8 mouse cellular contexts compared by ENCODE assay signal in the genomic region with DNA sequence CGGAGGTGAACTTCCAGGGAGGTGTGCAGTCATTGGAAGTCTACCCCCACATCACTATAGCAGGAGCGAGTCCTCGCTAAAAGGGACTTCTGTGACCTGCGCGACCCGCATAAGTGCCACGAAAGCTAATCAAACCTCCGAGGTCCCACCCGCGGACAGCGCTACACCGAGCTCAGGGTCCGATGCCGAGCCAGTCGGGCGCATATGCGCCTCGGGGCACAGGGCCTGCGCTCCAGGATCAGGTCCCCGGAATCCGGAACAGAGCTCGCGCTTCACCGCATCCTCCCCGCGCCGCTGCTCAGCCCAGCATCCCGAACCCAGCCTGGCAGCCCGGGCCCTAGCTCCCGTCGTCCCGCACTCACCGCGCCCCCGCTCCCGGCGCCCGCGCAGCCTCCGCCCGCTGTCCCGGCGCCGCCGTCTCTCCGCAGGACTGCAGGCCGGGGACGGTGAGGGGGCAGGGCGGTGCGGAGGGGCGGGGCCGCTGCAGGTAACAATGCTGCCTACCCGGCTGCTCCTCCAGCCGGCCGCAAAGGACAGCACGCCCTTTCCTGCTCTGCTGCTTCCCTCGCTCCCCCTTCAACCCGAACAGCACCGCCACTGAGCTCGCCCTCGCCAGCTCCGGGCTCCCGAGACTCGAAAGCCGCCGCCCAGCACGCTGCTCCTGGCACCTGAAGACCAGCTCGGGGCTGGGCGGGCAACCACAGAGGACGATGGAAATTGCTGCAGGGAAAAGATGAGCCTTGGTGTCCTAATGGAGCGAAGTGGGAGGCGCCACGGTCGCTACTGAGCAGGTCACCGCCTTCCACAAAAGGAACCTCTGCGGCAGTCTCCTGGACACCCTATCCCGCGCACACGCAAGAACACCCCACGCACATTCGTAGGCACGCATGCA. TPM values are rescaled to one million over a fixed set of nuclear protein-coding genes. Genes with fewer than 3 reads are reported as not detected.
DNase-seq lines count a peak whose midpoint lies in the region; ATAC-seq lines count a peak whose summit lies in the region.

Fhdc1 (minus strand) TSS at position 424 of the 892 bp plus-strand sequence.

- peak; percentile 92 for ATAC-seq in intestine, embryonic 15.5 days
- peak; percentile 83 for ATAC-seq in midbrain, embryonic 15.5 days (replicated peaks)

- H3K36me3 ChIP-seq in intestine, embryonic 15.5 days: no peaks in the 10 kb centered on the region
- no peaks in the 10 kb centered on the region for H3K36me3 ChIP-seq in midbrain, embryonic 15.5 days (replicated peaks)

- peak; percentile 6 for DNase-seq in gastrocnemius, adult 18-20 months (ENCODE audit: low spot score)
- DNase-seq in gastrocnemius, adult 8-10 months (ENCODE audit: low spot score in 2 of 2): no peak
- peak; percentile 73 for DNase-seq in cerebellum, adult 9-11 months
- peak; percentile 33 to 46 for DNase-seq in frontal cortex, postnatal 36 days (ENCODE audit: low spot score in 2 of 2)
- peak; percentile 87 for DNase-seq in liver
- peak; percentile 73 to 75 for DNase-seq in spleen, postnatal 10 days (ENCODE audit: low spot score in 2 of 2)

- H3K4me1 ChIP-seq in intestine, embryonic 15.5 days (replicated peaks): 0 out of 2 replicates have a peak, but pooled peaks cover 9% of the 10 kb centered on the region
- H3K4me1 ChIP-seq in midbrain, embryonic 15.5 days: peaks cover 28% of the 10 kb centered on the region

- peaks cover 7% of the 10 kb centered on the region for H3K27me3 ChIP-seq in intestine, embryonic 15.5 days (replicated peaks)
- peaks cover 35% of the 10 kb centered on the region for H3K27me3 ChIP-seq in midbrain, embryonic 15.5 days (replicated peaks)

- H3K27ac ChIP-seq in intestine, embryonic 15.5 days: peak within 1 kb of the TSS; percentile 51
- peak within 1 kb of the TSS; percentile 68 for H3K27ac ChIP-seq in midbrain, embryonic 15.5 days

- WGBS in intestine, embryonic 15.5 days: under 1% methylated on average over 82 of the region's 82 CpGs
- WGBS in midbrain, embryonic 15.5 days: under 1% methylated on average over 82 of the region's 82 CpGs

- peak within 1 kb of the TSS; percentile 62 for H3K4me3 ChIP-seq in intestine, embryonic 15.5 days (replicated peaks)
- peak within 1 kb of the TSS; percentile 77 for H3K4me3 ChIP-seq in midbrain, embryonic 15.5 days

- no peaks in the 10 kb centered on the region for H3K9me3 ChIP-seq in intestine, embryonic 15.5 days
- no peaks in the 10 kb centered on the region for H3K9me3 ChIP-seq in midbrain, embryonic 15.5 days

- H3K9ac ChIP-seq in intestine, embryonic 15.5 days: peak within 1 kb of the TSS; percentile 66
- peak within 1 kb of the TSS; percentile 77 for H3K9ac ChIP-seq in midbrain, embryonic 15.5 days

- H3K4me2 ChIP-seq in intestine, embryonic 15.5 days (replicated peaks): peak within 1 kb of the TSS; percentile 98
- H3K4me2 ChIP-seq in midbrain, embryonic 15.5 days: peak within 1 kb of the TSS; percentile 85

RNA-seq across cellular contexts. Expression of gene Fhdc1, which starts in this region (rescaled TPM):
- total RNA-seq in gastrocnemius, adult 18-20 months (2021): under 1 TPM; 0.21 to 0.80 TPM
- under 1 TPM in 3 of 4 experiments, not detected in 1; 0.09 to 0.15 (median 0.13) TPM for total RNA-seq in gastrocnemius, adult 8-10 months (2022)
- 6.5 and 7.7 TPM in 2 replicates for polyA plus RNA-seq in intestine, embryonic 15.5 days (2015; fragmentation: Nextera tagmentation; extraction: Ambion mirVana)
- 5.0 and 5.5 TPM in 2 replicates for polyA plus RNA-seq in midbrain, embryonic 15.5 days (2015; fragmentation: Nextera tagmentation; extraction: Ambion mirVana)

Comparison
In these comparisons a context has a peak if more than half of its experiments do, and no peak if none do; other contexts are left out.
1. Peak in DNase-seq in gastrocnemius, adult 18-20 months; RNA of the gene not detected or under 1 TPM.
2. DNase-seq: peak in cerebellum, adult 9-11 months (single experiment), frontal cortex, postnatal 36 days (2 of 2), liver (single experiment) and spleen, postnatal 10 days (2 of 2); none in gastrocnemius, adult 8-10 months (0 of 2).